Mouse (Mus musculus) layer of hippocampus, postnatal 36 days (tissue): ENCODE measurements around the gene Agap3. TPM values are rescaled to one million over a fixed set of nuclear protein-coding genes. Genes with fewer than 3 reads are reported as not detected.

Experiments
- DNase-seq, 2 experiments: peaks; one replicate each; pipeline ENCODE4 v3.0.0; 2022
- total RNA-seq, 2 experiments: library from RNA; stranded (reverse); gene quantifications; 2 replicates each; pipeline ENCODE4 v1.2.3; 2021

Agap3 gene
- total RNA-seq, 2 experiments from 2014 or later: 635 to 641 TPM

GRCm38 (mm10) chr5:24525360-24526189 is 73.6 kb downstream of the Agap3 start:
- no peak for DNase-seq

GRCm38 (mm10) chr5:24526190-24526888 is 74.4 kb downstream of the Agap3 start:
- DNase-seq: no peak

GRCm38 (mm10) chr5:24526889-24527230 is 74.9 kb downstream of the Agap3 start, which contains the start of gene Gbx1:
Gene Gbx1, minus strand, starts transcription at chr5:24527202.
- no peak for DNase-seq

- no peak for DNase-seq
Observed at GRCm38 (mm10) chr5:24527780-24528179, 75.8 kb downstream of the Agap3 start.

GRCm38 (mm10) chr5:24530042-24530689 is 78.2 kb downstream of the Agap3 start:
- DNase-seq: peak; percentile 91 to 92

GRCm38 (mm10) chr5:24533391-24533790 is 81.4 kb downstream of the Agap3 start:
- no peak for DNase-seq

GRCm38 (mm10) chr5:24534292-24534691 is 82.3 kb downstream of the Agap3 start:
- no peak for DNase-seq

GRCm38 (mm10) chr5:24535731-24536130 is 83.8 kb downstream of the Agap3 start:
- DNase-seq: no peak

- no peak for DNase-seq
Observed at GRCm38 (mm10) chr5:24536511-24536910, 84.5 kb downstream of the Agap3 start.

GRCm38 (mm10) chr5:24537618-24538017 is 85.6 kb downstream of the Agap3 start:
- DNase-seq: no peak

GRCm38 (mm10) chr5:24539571-24540296 is 87.8 kb downstream of the Agap3 start:
- no peak for DNase-seq

- peak in 1 of 2 experiments; percentile 21 for DNase-seq
Observed at GRCm38 (mm10) chr5:24540387-24541143, 88.6 kb downstream of the Agap3 start, which contains the start of gene Asb10. Gene Asb10, minus strand, starts transcription at chr5:24540978.

GRCm38 (mm10) chr5:24541144-24541569 is 89.2 kb downstream of the Agap3 start:
- no peak for DNase-seq

- DNase-seq: no peak
Observed at GRCm38 (mm10) chr5:24542643-24543042, 90.7 kb downstream of the Agap3 start.

- DNase-seq: peak; percentile 51 to 54
Observed at GRCm38 (mm10) chr5:24550598-24551316, 98.8 kb downstream of the Agap3 start.

GRCm38 (mm10) chr5:24551317-24551688 is 99.3 kb downstream of the Agap3 start:
- DNase-seq: no peak

Other genes starting within 250 kb of the Agap3 start
- gene Kcnh2, start 100.6 kb upstream of the Agap3 start, total RNA-seq: 10 to 100 TPM; 21.3 to 23.7 TPM
- gene Nos3, start 87.4 kb upstream of the Agap3 start, total RNA-seq: 1 to 10 TPM; 6.1 to 6.4 TPM
- 1 to 10 TPM; 3.0 to 4.2 TPM for gene Atg9b, start 60.0 kb upstream of the Agap3 start, total RNA-seq
- gene Abcb8, start 58.5 kb upstream of the Agap3 start, total RNA-seq: 10 to 100 TPM; 51.9 to 58.7 TPM
- gene Asic3, start 38.8 kb upstream of the Agap3 start, total RNA-seq: under 1 TPM in 1 of 2 experiments, not detected in 1; 0.23 TPM
- gene Cdk5, start 28.6 kb upstream of the Agap3 start, total RNA-seq: 100 to 1,000 TPM; 122 TPM
- gene Slc4a2, start 28.3 kb upstream of the Agap3 start, total RNA-seq: 10 to 100 TPM; 25.6 to 33.2 TPM
- 100 to 1,000 TPM; 121 to 144 TPM for gene Fastk, start 6.9 kb upstream of the Agap3 start, total RNA-seq
- 10 to 100 TPM; 18.6 to 19.8 TPM for gene Tmub1, start 4.3 kb upstream of the Agap3 start, total RNA-seq
- not detected for gene Gbx1, start 75.0 kb downstream of the Agap3 start, total RNA-seq
- gene Asb10, start 88.8 kb downstream of the Agap3 start, total RNA-seq: under 1 TPM in 1 of 2 experiments, not detected in 1; 0.25 TPM
- not detected for gene 4931409K22Rik, start 104.6 kb downstream of the Agap3 start, total RNA-seq
- gene Abcf2, start 125.3 kb downstream of the Agap3 start, total RNA-seq: 10 to 100 TPM; 74.5 to 77.3 TPM
- 10 to 100 TPM; 58.0 to 61.2 TPM for gene Chpf2, start 134.6 kb downstream of the Agap3 start, total RNA-seq
- 10 to 100 TPM; 88.0 to 89.8 TPM for gene Smarcd3, start 172.2 kb downstream of the Agap3 start, total RNA-seq
- gene Nub1, start 233.4 kb downstream of the Agap3 start, total RNA-seq: 10 to 100 TPM; 63.3 to 65.9 TPM